Mouse (Mus musculus): ENCODE measurements at regions not wholly inside any gene's neighbourhood (a gene's known extent, or its start where the extent isn't known, plus 50 kb on each side); places are given as distances from the start of the nearest gene placed in this dataset.
A peak's percentile ranks its signal among the peaks of the same experiment; 100 is the strongest.

GRCm38 (mm10) chr3:33915777-33916176, 71.7 kb upstream of the Ccdc39 start:
- H3K4me1 ChIP-seq (ENCODE audit: control insufficient read depth, insufficient read depth, low read length), result no peaks in the 10 kb centered on the region
- no peak for ATAC-seq (ENCODE audit: low FRiP score)
- H3K4me2 ChIP-seq, result no peak overlapping the region
- H3K9ac ChIP-seq (ENCODE audit: low read length), result no peak overlapping the region
- H3K4me3 ChIP-seq (ENCODE audit: low read depth, low read length), result no peak overlapping the region
- H3K36me3 ChIP-seq (ENCODE audit: control insufficient read depth, insufficient read depth, low read length), result no peaks in the 10 kb centered on the region
- DNase-seq (ENCODE audit: low spot score, missing footprints), result peak; percentile 44
- no peaks in the 10 kb centered on the region for H3K9me3 ChIP-seq (ENCODE audit: control insufficient read depth, low read length)
- no peak overlapping the region for H3K27ac ChIP-seq (ENCODE audit: low read depth, low read length)
- H3K27me3 ChIP-seq (ENCODE audit: control insufficient read depth, insufficient read depth, low read length), result no peaks in the 10 kb centered on the region

- 86% methylated on average over 10 of the region's 10 CpGs for WGBS
- peak; percentile 68 for DNase-seq (ENCODE audit: low spot score, missing footprints)
Measured at GRCm38 (mm10) chr3:33916318-33916717, 72.2 kb upstream of the Ccdc39 start.

GRCm38 (mm10) chr3:33916818-33917217, 72.7 kb upstream of the Ccdc39 start:
- Histone ChIP-seq H3K27ac (ENCODE audit: low read depth, low read length) (no peak overlapping the region), H3K9ac (ENCODE audit: low read length) (no peak overlapping the region), H3K4me2 (no peak overlapping the region), H3K4me1 (ENCODE audit: control insufficient read depth, insufficient read depth, low read length) (no peaks in the 10 kb centered on the region), H3K9me3 (ENCODE audit: control insufficient read depth, low read length) (no peaks in the 10 kb centered on the region), H3K4me3 (ENCODE audit: low read depth, low read length) (no peak overlapping the region), H3K27me3 (ENCODE audit: control insufficient read depth, insufficient read depth, low read length) (no peaks in the 10 kb centered on the region), H3K36me3 (ENCODE audit: control insufficient read depth, insufficient read depth, low read length) (no peaks in the 10 kb centered on the region)
- 90% methylated on average over 6 of the region's 6 CpGs for WGBS
- ATAC-seq (ENCODE audit: low FRiP score), result no peak
- no peak for DNase-seq (ENCODE audit: low spot score, missing footprints)

More at GRCm38 (mm10) chr3:33916318-33916717, 72.2 kb upstream of the Ccdc39 start:
- Histone ChIP-seq H3K9me3 (ENCODE audit: control insufficient read depth, low read length) (no peaks in the 10 kb centered on the region), H3K27ac (ENCODE audit: low read depth, low read length) (no peak overlapping the region), H3K4me3 (ENCODE audit: low read depth, low read length) (no peak overlapping the region), H3K4me1 (ENCODE audit: control insufficient read depth, insufficient read depth, low read length) (no peaks in the 10 kb centered on the region), H3K27me3 (ENCODE audit: control insufficient read depth, insufficient read depth, low read length) (no peaks in the 10 kb centered on the region), H3K4me2 (no peak overlapping the region), H3K36me3 (ENCODE audit: control insufficient read depth, insufficient read depth, low read length) (no peaks in the 10 kb centered on the region), H3K9ac (ENCODE audit: low read length) (no peak overlapping the region)
- no peak for ATAC-seq (ENCODE audit: low FRiP score)

GRCm38 (mm10) chr3:33918785-33919184, 74.7 kb upstream of the Ccdc39 start:
- H3K9ac ChIP-seq (ENCODE audit: low read length), result no peak overlapping the region
- 12% methylated on average over 10 of the region's 10 CpGs for WGBS
- H3K27me3 ChIP-seq (ENCODE audit: control insufficient read depth, insufficient read depth, low read length), result no peaks in the 10 kb centered on the region
- no peaks in the 10 kb centered on the region; the same call in 1 of the 2 replicates for H3K36me3 ChIP-seq (ENCODE audit: control insufficient read depth, insufficient read depth, low read length)
- no peak overlapping the region for H3K4me2 ChIP-seq
- no peaks in the 10 kb centered on the region for H3K9me3 ChIP-seq (ENCODE audit: control insufficient read depth, low read length)
- H3K27ac ChIP-seq (ENCODE audit: low read depth, low read length), result no peak overlapping the region
- H3K4me3 ChIP-seq (ENCODE audit: low read depth, low read length), result no peak overlapping the region
- H3K4me1 ChIP-seq (ENCODE audit: control insufficient read depth, insufficient read depth, low read length), result no peaks in the 10 kb centered on the region
- ATAC-seq (ENCODE audit: low FRiP score) (0 out of 2 replicates have a peak, but pooled peaks have one; percentile 30), DNase-seq (ENCODE audit: low spot score, missing footprints) (peak; percentile 97)

- Histone ChIP-seq H3K36me3 (ENCODE audit: control insufficient read depth, insufficient read depth, low read length) (no peaks in the 10 kb centered on the region; the same call in 1 of the 2 replicates), H3K9me3 (ENCODE audit: control insufficient read depth, low read length) (no peaks in the 10 kb centered on the region), H3K4me3 (ENCODE audit: low read depth, low read length) (no peak overlapping the region), H3K4me2 (no peak overlapping the region), H3K27me3 (ENCODE audit: control insufficient read depth, insufficient read depth, low read length) (no peaks in the 10 kb centered on the region), H3K27ac (ENCODE audit: low read depth, low read length) (no peak overlapping the region), H3K9ac (ENCODE audit: low read length) (no peak overlapping the region), H3K4me1 (ENCODE audit: control insufficient read depth, insufficient read depth, low read length) (no peaks in the 10 kb centered on the region)
- 81% methylated on average over 4 of the region's 4 CpGs for WGBS
- ATAC-seq (ENCODE audit: low FRiP score), result no peak
- no peak for DNase-seq (ENCODE audit: low spot score, missing footprints)
Measured at GRCm38 (mm10) chr3:33925072-33925471, 81.0 kb upstream of the Ccdc39 start.

GRCm38 (mm10) chr3:33955064-33955463, 64.7 kb upstream of the Fxr1 start:
- peak overlapping the region; percentile 22; the same call in 1 of the 2 replicates for H3K4me2 ChIP-seq

GRCm38 (mm10) chr3:33955854-33956624, 63.7 kb upstream of the Fxr1 start:
- no peaks in the 10 kb centered on the region for H3K36me3 ChIP-seq (ENCODE audit: control insufficient read depth, insufficient read depth, low read length)
- 2% methylated on average over 19 of the region's 19 CpGs for WGBS
- peaks cover 8% of the 10 kb centered on the region; the same call in 1 of the 2 replicates for H3K27me3 ChIP-seq (ENCODE audit: control insufficient read depth, insufficient read depth, low read length)
- H3K27ac ChIP-seq (ENCODE audit: low read depth, low read length), result no peak overlapping the region
- peaks cover 9% of the 10 kb centered on the region for H3K4me1 ChIP-seq (ENCODE audit: control insufficient read depth, insufficient read depth, low read length)
- H3K4me2 ChIP-seq, result peak overlapping the region; percentile 46
- no peak overlapping the region for H3K9ac ChIP-seq (ENCODE audit: low read length)
- DNase-seq (ENCODE audit: low spot score, missing footprints) (peak; percentile 96), ATAC-seq (ENCODE audit: low FRiP score) (peak; percentile 79)
- H3K4me3 ChIP-seq (ENCODE audit: low read depth, low read length), result no peak overlapping the region
- no peaks in the 10 kb centered on the region for H3K9me3 ChIP-seq (ENCODE audit: control insufficient read depth, low read length)

More at GRCm38 (mm10) chr3:33955064-33955463, 64.7 kb upstream of the Fxr1 start:
- Histone ChIP-seq H3K9ac (ENCODE audit: low read length) (no peak overlapping the region), H3K9me3 (ENCODE audit: control insufficient read depth, low read length) (no peaks in the 10 kb centered on the region), H3K4me1 (ENCODE audit: control insufficient read depth, insufficient read depth, low read length) (peaks cover 9% of the 10 kb centered on the region), H3K27ac (ENCODE audit: low read depth, low read length) (no peak overlapping the region), H3K36me3 (ENCODE audit: control insufficient read depth, insufficient read depth, low read length) (no peaks in the 10 kb centered on the region), H3K27me3 (ENCODE audit: control insufficient read depth, insufficient read depth, low read length) (peaks cover 8% of the 10 kb centered on the region; the same call in 1 of the 2 replicates), H3K4me3 (ENCODE audit: low read depth, low read length) (no peak overlapping the region)
- peak; percentile 82 for DNase-seq (ENCODE audit: low spot score, missing footprints)
- WGBS, result 2% methylated on average over 6 of the region's 6 CpGs
- ATAC-seq (ENCODE audit: low FRiP score), result no peak

- WGBS, result 43% methylated on average over 3 of the region's 3 CpGs
- ATAC-seq (ENCODE audit: low FRiP score), result 0 out of 2 replicates have a peak, but pooled peaks have one; percentile 12
- Histone ChIP-seq H3K27me3 (ENCODE audit: control insufficient read depth, insufficient read depth, low read length) (peaks cover 8% of the 10 kb centered on the region; the same call in 1 of the 2 replicates), H3K4me1 (ENCODE audit: control insufficient read depth, insufficient read depth, low read length) (peaks cover 9% of the 10 kb centered on the region), H3K27ac (ENCODE audit: low read depth, low read length) (no peak overlapping the region), H3K36me3 (ENCODE audit: control insufficient read depth, insufficient read depth, low read length) (no peaks in the 10 kb centered on the region), H3K9ac (ENCODE audit: low read length) (no peak overlapping the region), H3K9me3 (ENCODE audit: control insufficient read depth, low read length) (no peaks in the 10 kb centered on the region), H3K4me3 (ENCODE audit: low read depth, low read length) (no peak overlapping the region), H3K4me2 (0 out of 2 replicates have a peak overlapping the region, but pooled peaks have one; percentile 20)
- no peak for DNase-seq (ENCODE audit: low spot score, missing footprints)
Measured at GRCm38 (mm10) chr3:33956625-33957023, 63.1 kb upstream of the Fxr1 start.

GRCm38 (mm10) chr3:33957676-33958075, 62.1 kb upstream of the Fxr1 start:
- H3K27ac ChIP-seq (ENCODE audit: low read depth, low read length), result no peak overlapping the region
- peaks cover 8% of the 10 kb centered on the region; the same call in 1 of the 2 replicates for H3K27me3 ChIP-seq (ENCODE audit: control insufficient read depth, insufficient read depth, low read length)
- no peaks in the 10 kb centered on the region for H3K36me3 ChIP-seq (ENCODE audit: control insufficient read depth, insufficient read depth, low read length)
- DNase-seq (ENCODE audit: low spot score, missing footprints), result no peak
- H3K9me3 ChIP-seq (ENCODE audit: control insufficient read depth, low read length), result no peaks in the 10 kb centered on the region
- no peak for ATAC-seq (ENCODE audit: low FRiP score)
- peaks cover 9% of the 10 kb centered on the region for H3K4me1 ChIP-seq (ENCODE audit: control insufficient read depth, insufficient read depth, low read length)
- H3K9ac ChIP-seq (ENCODE audit: low read length), result no peak overlapping the region
- 87% methylated on average over 10 of the region's 10 CpGs for WGBS
- no peak overlapping the region for H3K4me2 ChIP-seq
- H3K4me3 ChIP-seq (ENCODE audit: low read depth, low read length), result no peak overlapping the region
